In genomic region chr8:123213118-123213772, GRCm38 (mm10) we compare ENCODE assay signal across 9 mouse cellular contexts. TPM values are rescaled to one million over a fixed set of nuclear protein-coding genes. Genes with fewer than 3 reads are reported as not detected.
DNase-seq lines count a peak whose midpoint lies in the region; ATAC-seq and TF ChIP-seq lines count a peak whose summit lies in the region.
"Had no signal": no experiment of that assay in that cellular context is flagged by ENCODE, and none has a peak within 500 bp of the region (broad histone marks: within the 10 kb centered on the region; RNA-seq: fewer than 3 reads in every experiment).

No protein-coding gene starts in this region.

- intact Hi-C loops in gastrocnemius, postnatal 14 days (cut with DNase I; ENCODE audit: low total_unique reads) = no loop called here

- peak overlapping the region; percentile 91 for H3K4me2 ChIP-seq in forebrain, postnatal 0 days (ENCODE audit: low read depth)
- peak overlapping the region; percentile 95 for H3K4me2 ChIP-seq in liver, embryonic 12.5 days
- H3K4me2 ChIP-seq in stomach, postnatal 0 days (replicated peaks; ENCODE audit: low read depth) = peak overlapping the region; percentile 88

- H3K27ac ChIP-seq in testis, adult 2 months (ENCODE audit: control insufficient read depth, insufficient read depth, low read depth, low read length) = peak overlapping the region; percentile 92
- H3K27ac ChIP-seq in forebrain, postnatal 0 days (ENCODE audit: low read depth, low read length) = peak overlapping the region; percentile 66; the same call in 1 of the 2 replicates
- peak overlapping the region; percentile 80 for H3K27ac ChIP-seq in liver, embryonic 12.5 days
- H3K27ac ChIP-seq in stomach, postnatal 0 days (replicated peaks) = peak overlapping the region; percentile 81; the same call in 1 of the 2 replicates

- peaks cover 4% of the 10 kb centered on the region for H3K36me3 ChIP-seq in testis, adult 2 months (ENCODE audit: control insufficient read depth, insufficient read depth, low read length)
- peaks cover 16% of the 10 kb centered on the region for H3K36me3 ChIP-seq in forebrain, postnatal 0 days (ENCODE audit: insufficient read depth)
- H3K36me3 ChIP-seq in liver, embryonic 12.5 days = peaks cover 24% of the 10 kb centered on the region
- H3K36me3 ChIP-seq in stomach, postnatal 0 days (ENCODE audit: control insufficient read depth, insufficient read depth, low read length) = peaks cover 6% of the 10 kb centered on the region

- WGBS in forebrain, postnatal 0 days = 20% methylated on average over 22 of the region's 22 CpGs
- WGBS in liver, embryonic 12.5 days (ENCODE audit: insufficient replicate concordance) = 25% methylated on average over 22 of the region's 22 CpGs
- WGBS in stomach, postnatal 0 days = 14% methylated on average over 22 of the region's 22 CpGs

- DNase-seq in testis, postnatal 14 days (ENCODE audit: low spot score) = no peak
- DNase-seq in forebrain, postnatal 0 days = no peak
- DNase-seq in stomach, postnatal 0 days (ENCODE audit: low spot score) = no peak
- DNase-seq in B cell, adult 2 months = no peak
- no peak for DNase-seq in thymus, postnatal 4 days
- DNase-seq in gastrocnemius, postnatal 14 days = no peak

- no peak for ATAC-seq in forebrain, postnatal 0 days
- ATAC-seq in liver, embryonic 12.5 days = no peak; the same call in 1 of the 2 replicates
- ATAC-seq in stomach, postnatal 0 days (ENCODE audit: low FRiP score, low TSS enrichment) = peak; percentile 10

- H3K27me3 ChIP-seq in testis, adult 2 months (ENCODE audit: control insufficient read depth, insufficient read depth, low read length) = no peaks in the 10 kb centered on the region
- no peaks in the 10 kb centered on the region for H3K27me3 ChIP-seq in forebrain, postnatal 0 days (ENCODE audit: insufficient read depth, low read length)
- peaks cover 20% of the 10 kb centered on the region for H3K27me3 ChIP-seq in liver, embryonic 12.5 days (replicated peaks)
- no peaks in the 10 kb centered on the region for H3K27me3 ChIP-seq in stomach, postnatal 0 days (ENCODE audit: control insufficient read depth, insufficient read depth, low read length)

- peaks cover 3% of the 10 kb centered on the region for H3K4me1 ChIP-seq in testis, adult 2 months (ENCODE audit: control insufficient read depth, insufficient read depth, low read length)
- peaks cover 16% of the 10 kb centered on the region; the same call in 1 of the 2 replicates for H3K4me1 ChIP-seq in forebrain, postnatal 0 days (ENCODE audit: insufficient read depth)
- peaks cover 35% of the 10 kb centered on the region for H3K4me1 ChIP-seq in liver, embryonic 12.5 days
- H3K4me1 ChIP-seq in stomach, postnatal 0 days (replicated peaks; ENCODE audit: control insufficient read depth, insufficient read depth) = peaks cover 8% of the 10 kb centered on the region; the same call in 1 of the 2 replicates

- no peak for TF ChIP-seq EP300 in stomach, postnatal 0 days (optimal IDR thresholded peaks at IDR 0.05)

- no peaks in the 10 kb centered on the region for H3K9me3 ChIP-seq in forebrain, postnatal 0 days (ENCODE audit: low read length)
- no peaks in the 10 kb centered on the region for H3K9me3 ChIP-seq in liver, embryonic 12.5 days (replicated peaks)
- H3K9me3 ChIP-seq in stomach, postnatal 0 days (ENCODE audit: control insufficient read depth, low read length) = no peaks in the 10 kb centered on the region

- TF ChIP-seq POLR2A in testis, adult 2 months (IDR thresholded peaks at IDR 0.05; ENCODE audit: control insufficient read depth, low read depth, low read length) = no peak

- no peak for TF ChIP-seq CTCF in testis, adult 2 months (IDR thresholded peaks at IDR 0.05; ENCODE audit: control insufficient read depth, insufficient read depth, insufficient replicate concordance, low read depth, low read length)
- no peak for TF ChIP-seq CTCF in forebrain, postnatal 0 days (IDR thresholded peaks at IDR 0.05; ENCODE audit: low read depth)
- TF ChIP-seq CTCF in stomach, postnatal 0 days (IDR thresholded peaks at IDR 0.05; ENCODE audit: low read depth) = no peak

- H3K4me3 ChIP-seq in testis, adult 2 months (ENCODE audit: control insufficient read depth, low read depth, low read length) = peak overlapping the region; percentile 91
- H3K4me3 ChIP-seq in forebrain, postnatal 0 days (ENCODE audit: low read depth, low read length) = peak overlapping the region; percentile 96
- H3K4me3 ChIP-seq in liver, embryonic 12.5 days = peak overlapping the region; percentile 99
- H3K4me3 ChIP-seq in stomach, postnatal 0 days (ENCODE audit: low read depth, low read length) = peak overlapping the region; percentile 81

- peak overlapping the region; percentile 97 for H3K9ac ChIP-seq in forebrain, postnatal 0 days
- peak overlapping the region; percentile 96 for H3K9ac ChIP-seq in liver, embryonic 12.5 days
- H3K9ac ChIP-seq in stomach, postnatal 0 days (ENCODE audit: low read length) = peak overlapping the region; percentile 92

RNA-seq across cellular contexts. Expression of gene Spata33, which starts 0.6 kb away (rescaled TPM):
- polyA plus RNA-seq in testis, adult 2 months (2012; rRNA removed) = 921 and 929 TPM in 2 replicates
- total RNA-seq in forebrain, postnatal 0 days (2014; rRNA removed) = 6.3 and 7.8 TPM in 2 replicates
- polyA plus RNA-seq in forebrain, postnatal 0 days (2015; fragmentation: Nextera tagmentation; extraction: Ambion mirVana) = 7.6 and 8.2 TPM in 2 replicates
- polyA plus RNA-seq in liver, embryonic 12.5 days (2016; fragmentation: Nextera tagmentation; extraction: Ambion mirVana) = 0.44 and 1.4 TPM in 2 replicates
- 0.91 and 0.94 TPM in 2 replicates for polyA plus RNA-seq in stomach, postnatal 0 days (2015; fragmentation: Nextera tagmentation; extraction: Ambion mirVana)
- total RNA-seq in gastrocnemius, postnatal 14 days (2021) = 1 to 10 TPM; 1.6 to 1.8 TPM

RNA-seq across cellular contexts. Expression of gene Chmp1a, which starts 0.7 kb away (rescaled TPM):
- 98.1 and 98.4 TPM in 2 replicates for polyA plus RNA-seq in testis, adult 2 months (2012; rRNA removed)
- total RNA-seq in forebrain, postnatal 0 days (2014; rRNA removed) = 207 and 211 TPM in 2 replicates
- polyA plus RNA-seq in forebrain, postnatal 0 days (2015; fragmentation: Nextera tagmentation; extraction: Ambion mirVana) = 247 and 251 TPM in 2 replicates
- polyA plus RNA-seq in liver, embryonic 12.5 days (2016; fragmentation: Nextera tagmentation; extraction: Ambion mirVana) = 80.1 and 80.8 TPM in 2 replicates
- 153 and 157 TPM in 2 replicates for polyA plus RNA-seq in stomach, postnatal 0 days (2015; fragmentation: Nextera tagmentation; extraction: Ambion mirVana)
- total RNA-seq in gastrocnemius, postnatal 14 days (2021) = 10 to 100 TPM; 41.6 to 53.3 TPM

RNA-seq across cellular contexts. Expression of gene Cdk10, which starts 11.4 kb away (rescaled TPM):
- 62.0 and 65.4 TPM in 2 replicates for polyA plus RNA-seq in testis, adult 2 months (2012; rRNA removed)
- 71.7 and 93.2 TPM in 2 replicates for total RNA-seq in forebrain, postnatal 0 days (2014; rRNA removed)
- 48.7 and 54.3 TPM in 2 replicates for polyA plus RNA-seq in forebrain, postnatal 0 days (2015; fragmentation: Nextera tagmentation; extraction: Ambion mirVana)
- polyA plus RNA-seq in liver, embryonic 12.5 days (2016; fragmentation: Nextera tagmentation; extraction: Ambion mirVana) = 14.7 and 16.2 TPM in 2 replicates
- 16.1 and 16.7 TPM in 2 replicates for polyA plus RNA-seq in stomach, postnatal 0 days (2015; fragmentation: Nextera tagmentation; extraction: Ambion mirVana)
- 10 to 100 TPM; 11.5 to 12.0 TPM for total RNA-seq in gastrocnemius, postnatal 14 days (2021)

RNA-seq across cellular contexts. Expression of gene Spata2l, which starts 22.8 kb away (rescaled TPM):
- 34.4 and 35.0 TPM in 2 replicates for polyA plus RNA-seq in testis, adult 2 months (2012; rRNA removed)
- 10.2 and 12.2 TPM in 2 replicates for total RNA-seq in forebrain, postnatal 0 days (2014; rRNA removed)
- 11.3 and 14.8 TPM in 2 replicates for polyA plus RNA-seq in forebrain, postnatal 0 days (2015; fragmentation: Nextera tagmentation; extraction: Ambion mirVana)
- 1.4 and 1.8 TPM in 2 replicates for polyA plus RNA-seq in liver, embryonic 12.5 days (2016; fragmentation: Nextera tagmentation; extraction: Ambion mirVana)
- polyA plus RNA-seq in stomach, postnatal 0 days (2015; fragmentation: Nextera tagmentation; extraction: Ambion mirVana) = 3.1 and 3.6 TPM in 2 replicates
- 1 to 10 TPM in 1 of 2 experiments, under 1 TPM in 1; 0.86 to 1.4 TPM for total RNA-seq in gastrocnemius, postnatal 14 days (2021)

RNA-seq across cellular contexts. Expression of gene Dpep1, which starts 27.2 kb away (rescaled TPM):
- 9.6 and 10.5 TPM in 2 replicates for polyA plus RNA-seq in testis, adult 2 months (2012; rRNA removed)
- 0.15 and 0.57 TPM in 2 replicates for total RNA-seq in forebrain, postnatal 0 days (2014; rRNA removed)
- polyA plus RNA-seq in forebrain, postnatal 0 days (2015; fragmentation: Nextera tagmentation; extraction: Ambion mirVana) = 0.23 and 0.46 TPM in 2 replicates
- 0.20 and 0.33 TPM in 2 replicates for polyA plus RNA-seq in liver, embryonic 12.5 days (2016; fragmentation: Nextera tagmentation; extraction: Ambion mirVana)
- 10.0 and 13.6 TPM in 2 replicates for polyA plus RNA-seq in stomach, postnatal 0 days (2015; fragmentation: Nextera tagmentation; extraction: Ambion mirVana)
- 10 to 100 TPM; 11.8 to 20.9 TPM for total RNA-seq in gastrocnemius, postnatal 14 days (2021)
- total RNA-seq: common myeloid progenitor, adult 5-6 weeks had no signal

Comparison
In these comparisons a context has a peak if more than half of its experiments do, and no peak if none do; other contexts are left out.
1. RNA of gene Spata33, which starts 0.6 kb away (polyA plus RNA-seq): 921 to 929 TPM in testis, adult 2 months; 7.6 to 8.2 TPM in forebrain, postnatal 0 days, 0.91 to 0.94 TPM in stomach, postnatal 0 days and 0.44 to 1.4 TPM in liver, embryonic 12.5 days; every median in the first group is over 100 times any median in the second.
2. Peak in every context shown above with its lines, with median percentiles within 50 percentile points of each other: H3K27ac ChIP-seq, H3K4me3 ChIP-seq, H3K4me2 ChIP-seq and H3K9ac ChIP-seq.